Mouse (Mus musculus): ENCODE results near the gene Snx4. TPM values are rescaled to one million over a fixed set of nuclear protein-coding genes. Genes with fewer than 3 reads are reported as not detected.

Snx4 gene
- polyA plus RNA-seq, 1 experiment: 26.8 TPM

DNA sequence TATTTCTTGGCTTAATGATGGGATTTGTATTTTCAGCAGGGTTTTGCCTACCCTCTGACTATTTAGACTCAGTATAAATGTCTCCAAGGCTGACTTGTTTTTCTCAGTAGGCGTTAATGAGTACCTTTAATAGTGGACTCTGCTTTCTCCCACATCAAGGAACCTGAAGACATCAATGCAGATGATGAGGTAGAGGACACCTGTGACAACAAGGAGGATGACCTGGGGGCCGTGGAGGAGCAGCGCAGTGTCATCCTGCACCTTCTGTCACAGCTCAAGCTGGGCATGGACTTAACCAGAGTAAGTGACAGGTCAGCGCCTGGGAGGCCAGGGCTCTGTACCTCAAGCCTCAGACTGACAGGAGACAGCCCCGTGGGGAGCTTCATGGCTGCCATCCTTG is 26.9 kb upstream of the Snx4 start:
- H3K27me3 ChIP-seq (ENCODE audit: control insufficient read depth, insufficient read depth, insufficient read length): no peaks in the 10 kb centered on the region
- peaks cover 40% of the 10 kb centered on the region for H3K36me3 ChIP-seq (ENCODE audit: control insufficient read depth, insufficient read depth)
- no peak overlapping the region for H3K4me2 ChIP-seq (ENCODE audit: low read depth)
- H3ac ChIP-seq (ENCODE audit: control insufficient read depth, insufficient read length): no peak overlapping the region
- H3K79me2 ChIP-seq (ENCODE audit: control insufficient read depth, insufficient read depth): no peaks in the 10 kb centered on the region
- TF ChIP-seq REST (IDR thresholded peaks at IDR 0.05; ENCODE audit: insufficient read depth, insufficient read length): no peak
- no peak for TF ChIP-seq CEBPB (IDR thresholded peaks at IDR 0.05; ENCODE audit: insufficient read depth, poor library complexity, severe bottlenecking)
- no peak for TF ChIP-seq TCF3 (IDR thresholded peaks at IDR 0.05; ENCODE audit: insufficient read length, low read depth)
- no peak for TF ChIP-seq E2F4 (IDR thresholded peaks at IDR 0.05; ENCODE audit: insufficient read depth)
- TF ChIP-seq MYOG (IDR thresholded peaks at IDR 0.05; ENCODE audit: control insufficient read depth in 1 of 3, insufficient read depth in 1 of 3, insufficient read length in 2 of 3, low read depth in 2 of 3): no peak
- no peak for TF ChIP-seq TCF12 (IDR thresholded peaks at IDR 0.05; ENCODE audit: insufficient read depth, poor library complexity, severe bottlenecking)
- no peak for TF ChIP-seq MYOD1 (IDR thresholded peaks at IDR 0.05; ENCODE audit: control insufficient read depth in 1 of 3, insufficient read length in 2 of 3, low read depth in 2 of 3)
- no peak for TF ChIP-seq POLR2A (IDR thresholded peaks at IDR 0.05; ENCODE audit: insufficient read length, low read depth)
- TF ChIP-seq USF1 (IDR thresholded peaks at IDR 0.05; ENCODE audit: low read depth): no peak
- no peak for TF ChIP-seq SRF (IDR thresholded peaks at IDR 0.05; ENCODE audit: control insufficient read depth, insufficient read length, low read depth)
- no peak for TF ChIP-seq POLR2AphosphoS2 (IDR thresholded peaks at IDR 0.05; ENCODE audit: insufficient read length, low read depth)
- TF ChIP-seq MAX (IDR thresholded peaks at IDR 0.05; ENCODE audit: low read depth): no peak
- no peak overlapping the region for H3K4me3 ChIP-seq

DNA sequence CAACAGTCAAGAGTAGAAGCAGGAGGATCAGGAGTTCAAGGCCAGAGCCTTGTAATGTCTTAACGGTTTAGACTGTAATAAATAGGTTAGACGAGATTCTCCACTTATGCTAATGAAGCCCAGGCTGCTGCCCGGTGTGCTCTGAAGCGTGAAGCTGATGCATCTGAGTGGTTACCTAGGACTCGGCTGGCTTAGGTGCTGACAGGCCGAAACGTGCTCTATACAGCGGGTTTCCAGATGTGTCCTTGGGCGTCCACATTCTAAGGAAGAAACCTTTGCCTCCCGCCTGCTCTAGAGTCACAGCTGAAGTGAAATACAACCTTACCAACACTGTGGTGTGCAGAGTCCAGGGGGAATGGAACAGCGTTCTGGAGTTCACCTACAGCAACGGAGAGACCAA is 17.1 kb upstream of the Snx4 start:
- TF ChIP-seq MYOD1 (IDR thresholded peaks at IDR 0.05; ENCODE audit: control insufficient read depth in 1 of 3, insufficient read length in 2 of 3, low read depth in 2 of 3) (no peak), POLR2AphosphoS2 (IDR thresholded peaks at IDR 0.05; ENCODE audit: insufficient read length, low read depth) (no peak), CEBPB (IDR thresholded peaks at IDR 0.05; ENCODE audit: insufficient read depth, poor library complexity, severe bottlenecking) (no peak), MYOG (IDR thresholded peaks at IDR 0.05; ENCODE audit: control insufficient read depth in 1 of 3, insufficient read depth in 1 of 3, insufficient read length in 2 of 3, low read depth in 2 of 3) (no peak), E2F4 (IDR thresholded peaks at IDR 0.05; ENCODE audit: insufficient read depth) (no peak), SRF (IDR thresholded peaks at IDR 0.05; ENCODE audit: control insufficient read depth, insufficient read length, low read depth) (no peak), REST (IDR thresholded peaks at IDR 0.05; ENCODE audit: insufficient read depth, insufficient read length) (no peak), TCF12 (IDR thresholded peaks at IDR 0.05; ENCODE audit: insufficient read depth, poor library complexity, severe bottlenecking) (no peak), USF1 (IDR thresholded peaks at IDR 0.05; ENCODE audit: low read depth) (no peak), MAX (IDR thresholded peaks at IDR 0.05; ENCODE audit: low read depth) (no peak), POLR2A (IDR thresholded peaks at IDR 0.05; ENCODE audit: insufficient read length, low read depth) (no peak), TCF3 (IDR thresholded peaks at IDR 0.05; ENCODE audit: insufficient read length, low read depth) (no peak)
- no peak overlapping the region for H3K4me3 ChIP-seq
- H3K27me3 ChIP-seq (ENCODE audit: control insufficient read depth, insufficient read depth, insufficient read length): no peaks in the 10 kb centered on the region
- H3K36me3 ChIP-seq (ENCODE audit: control insufficient read depth, insufficient read depth): peaks cover 35% of the 10 kb centered on the region
- no peaks in the 10 kb centered on the region for H3K79me2 ChIP-seq (ENCODE audit: control insufficient read depth, insufficient read depth)
- no peak overlapping the region for H3ac ChIP-seq (ENCODE audit: control insufficient read depth, insufficient read length)
- H3K4me2 ChIP-seq (ENCODE audit: low read depth): no peak overlapping the region

DNA sequence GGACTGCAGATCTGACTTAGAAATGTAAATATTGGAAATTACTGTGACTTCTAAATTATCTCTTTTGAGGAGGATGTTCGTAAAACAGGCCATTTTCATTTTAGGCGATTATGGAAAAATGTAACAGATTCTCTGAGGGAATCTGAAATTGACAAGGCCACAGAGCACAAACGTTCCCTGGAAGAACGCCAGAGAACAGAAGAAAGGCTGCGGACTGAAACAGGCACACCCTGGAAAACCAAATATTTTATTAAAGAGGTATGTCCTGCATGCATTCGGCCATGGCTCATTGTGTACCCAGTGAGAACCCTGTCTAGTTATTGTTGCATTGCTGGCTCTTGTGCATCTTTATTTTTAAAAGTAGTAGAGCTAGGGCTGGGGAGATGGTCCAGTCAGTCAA is 15.1 kb upstream of the Snx4 start:
- H3K27me3 ChIP-seq (ENCODE audit: control insufficient read depth, insufficient read depth, insufficient read length): no peaks in the 10 kb centered on the region
- H3ac ChIP-seq (ENCODE audit: control insufficient read depth, insufficient read length): no peak overlapping the region
- no peak overlapping the region for H3K4me3 ChIP-seq
- H3K36me3 ChIP-seq (ENCODE audit: control insufficient read depth, insufficient read depth): peaks cover 30% of the 10 kb centered on the region
- H3K4me2 ChIP-seq (ENCODE audit: low read depth): no peak overlapping the region
- TF ChIP-seq E2F4 (IDR thresholded peaks at IDR 0.05; ENCODE audit: insufficient read depth) (no peak), CEBPB (IDR thresholded peaks at IDR 0.05; ENCODE audit: insufficient read depth, poor library complexity, severe bottlenecking) (no peak), POLR2AphosphoS2 (IDR thresholded peaks at IDR 0.05; ENCODE audit: insufficient read length, low read depth) (no peak), TCF3 (IDR thresholded peaks at IDR 0.05; ENCODE audit: insufficient read length, low read depth) (no peak), USF1 (IDR thresholded peaks at IDR 0.05; ENCODE audit: low read depth) (no peak), MAX (IDR thresholded peaks at IDR 0.05; ENCODE audit: low read depth) (no peak), MYOD1 (IDR thresholded peaks at IDR 0.05; ENCODE audit: control insufficient read depth in 1 of 3, insufficient read length in 2 of 3, low read depth in 2 of 3) (no peak), POLR2A (IDR thresholded peaks at IDR 0.05; ENCODE audit: insufficient read length, low read depth) (no peak), SRF (IDR thresholded peaks at IDR 0.05; ENCODE audit: control insufficient read depth, insufficient read length, low read depth) (no peak), MYOG (IDR thresholded peaks at IDR 0.05; ENCODE audit: control insufficient read depth in 1 of 3, insufficient read depth in 1 of 3, insufficient read length in 2 of 3, low read depth in 2 of 3) (no peak), TCF12 (IDR thresholded peaks at IDR 0.05; ENCODE audit: insufficient read depth, poor library complexity, severe bottlenecking) (no peak)
- no peaks in the 10 kb centered on the region for H3K79me2 ChIP-seq (ENCODE audit: control insufficient read depth, insufficient read depth)

DNA sequence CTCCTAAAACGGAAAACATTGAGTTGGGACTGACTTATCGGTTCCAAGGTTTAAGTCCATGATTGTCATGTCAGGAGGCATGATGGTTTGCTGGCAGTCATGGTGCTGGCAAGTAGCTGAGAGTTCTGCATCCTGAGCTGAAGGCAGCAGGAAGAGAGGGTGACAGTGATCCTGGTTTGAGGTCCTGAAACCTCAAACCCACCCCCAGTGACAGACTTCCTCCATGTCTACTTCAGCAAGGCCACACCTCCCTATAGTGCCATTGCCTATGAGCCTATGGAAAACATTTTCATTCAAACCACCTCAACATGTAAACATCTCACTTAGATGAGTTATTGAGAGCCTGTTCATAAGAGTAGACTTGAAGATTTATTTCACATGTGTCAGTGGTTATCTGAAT is 11.9 kb upstream of the Snx4 start:
- no peaks in the 10 kb centered on the region for H3K79me2 ChIP-seq (ENCODE audit: control insufficient read depth, insufficient read depth)

More for the DNA sequence above, 11.9 kb upstream of the Snx4 start:
- Histone ChIP-seq H3K4me3 (no peak overlapping the region), H3ac (ENCODE audit: control insufficient read depth, insufficient read length) (no peak overlapping the region), H3K4me2 (ENCODE audit: low read depth) (no peak overlapping the region), H3K27me3 (ENCODE audit: control insufficient read depth, insufficient read depth, insufficient read length) (no peaks in the 10 kb centered on the region), H3K36me3 (ENCODE audit: control insufficient read depth, insufficient read depth) (peaks cover 41% of the 10 kb centered on the region)
- no peak for TF ChIP-seq CEBPB (IDR thresholded peaks at IDR 0.05; ENCODE audit: insufficient read depth, poor library complexity, severe bottlenecking)
- TF ChIP-seq SRF (IDR thresholded peaks at IDR 0.05; ENCODE audit: control insufficient read depth, insufficient read length, low read depth): no peak
- TF ChIP-seq USF1 (IDR thresholded peaks at IDR 0.05; ENCODE audit: low read depth): no peak
- no peak for TF ChIP-seq REST (IDR thresholded peaks at IDR 0.05; ENCODE audit: insufficient read depth, insufficient read length)
- no peak for TF ChIP-seq MYOG (IDR thresholded peaks at IDR 0.05; ENCODE audit: control insufficient read depth in 1 of 3, insufficient read depth in 1 of 3, insufficient read length in 2 of 3, low read depth in 2 of 3)
- TF ChIP-seq MYOD1 (IDR thresholded peaks at IDR 0.05; ENCODE audit: control insufficient read depth in 1 of 3, insufficient read length in 2 of 3, low read depth in 2 of 3): no peak
- TF ChIP-seq POLR2AphosphoS2 (IDR thresholded peaks at IDR 0.05; ENCODE audit: insufficient read length, low read depth): no peak
- no peak for TF ChIP-seq E2F4 (IDR thresholded peaks at IDR 0.05; ENCODE audit: insufficient read depth)
- TF ChIP-seq MAX (IDR thresholded peaks at IDR 0.05; ENCODE audit: low read depth): no peak
- TF ChIP-seq POLR2A (IDR thresholded peaks at IDR 0.05; ENCODE audit: insufficient read length, low read depth): no peak
